Mouse (Mus musculus) midbrain, embryonic 13.5 days (tissue): ENCODE data around the gene Hmgb1. TPM values are rescaled to one million over a fixed set of nuclear protein-coding genes. Genes with fewer than 3 reads are reported as not detected.

Experiments used
- ATAC-seq: fragments of 200-750 bp; cut with Nextera tagmentation; 2 replicates; pipeline ENCODE4 v1.8.0; 2017; ENCODE audit warnings: mild to moderate bottlenecking, moderate TSS enrichment, moderate library complexity
- H3K27ac ChIP-seq: fragments of 300-500 bp; sonication (generic); 2 replicates; pipeline ENCODE4 v1.5.1; 2015; ENCODE audit warnings: inconsistent platforms, mild to moderate bottlenecking, moderate library complexity
- H3K27me3 ChIP-seq: fragments of 300-500 bp; sonication (generic); 2 replicates; pipeline ENCODE4 v1.6.1; 2015; ENCODE audit warnings: mild to moderate bottlenecking, inconsistent platforms
- H3K36me3 ChIP-seq: fragments of 300-500 bp; sonication (generic); 2 replicates; pipeline ENCODE4 v1.6.1; 2015; ENCODE audit warnings: mild to moderate bottlenecking, inconsistent platforms
- H3K4me1 ChIP-seq: fragments of 300-500 bp; sonication (generic); replicated peaks from 2 replicates; pipeline ENCODE4 v1.6.1; 2015; ENCODE audit warnings: inconsistent platforms
- H3K4me2 ChIP-seq: fragments of 300-500 bp; sonication (generic); replicated peaks from 2 replicates; pipeline ENCODE4 v1.6.1; 2015; ENCODE audit warnings: moderate library complexity, mild to moderate bottlenecking, inconsistent platforms
- H3K4me3 ChIP-seq: fragments of 300-500 bp; sonication (generic); replicated peaks from 2 replicates; pipeline ENCODE4 v1.5.1; 2015; ENCODE audit warnings: mild to moderate bottlenecking, inconsistent platforms
- H3K9ac ChIP-seq: fragments of 300-500 bp; sonication (generic); replicated peaks from 2 replicates; pipeline ENCODE4 v1.6.1; 2015; ENCODE audit warnings: mild to moderate bottlenecking, inconsistent platforms
- H3K9me3 ChIP-seq: fragments of 300-500 bp; sonication (generic); 2 replicates; pipeline ENCODE4 v1.6.1; 2016; ENCODE audit warnings: mild to moderate bottlenecking, inconsistent platforms
- WGBS: fragments of 180-500 bp; shearing (Covaris S2); methylation state at CpG from one replicate; pipeline ENCODE4 v1.1.7; 2015; 5-methylcytosine and 5-hydroxymethylcytosine counted together
- polyA plus RNA-seq: library from polyadenylated mRNA; unstranded; fragments of >200 nt; fragmentation: Nextera tagmentation; extraction: Ambion mirVana; gene quantifications from 2 replicates; pipeline ENCODE4 v1.2.1, GENCODE M21; 2015

The Hmgb1 gene
- polyA plus RNA-seq, 1 experiment from 2014 or later = 1,097 TPM

- no peaks in the 10 kb centered on the region for H3K27me3 ChIP-seq
- no peak overlapping the region for H3K4me3 ChIP-seq
- H3K9ac ChIP-seq = no peak overlapping the region
- no peak overlapping the region for H3K27ac ChIP-seq
- peaks cover 23% of the 10 kb centered on the region for H3K4me1 ChIP-seq
- 87% methylated on average over 5 of the region's 5 CpGs for WGBS
- H3K4me2 ChIP-seq = no peak overlapping the region
- no peaks in the 10 kb centered on the region for H3K9me3 ChIP-seq
- ATAC-seq = no peak
- H3K36me3 ChIP-seq = no peaks in the 10 kb centered on the region
Measured at GRCm38 (mm10) chr5:149112559-149112958, 71.7 kb downstream of the Hmgb1 start.

GRCm38 (mm10) chr5:149109220-149109619 is 75.1 kb downstream of the Hmgb1 start:
- Histone ChIP-seq H3K27ac (no peak overlapping the region), H3K9me3 (no peaks in the 10 kb centered on the region), H3K27me3 (no peaks in the 10 kb centered on the region), H3K4me3 (no peak overlapping the region), H3K4me2 (no peak overlapping the region), H3K9ac (no peak overlapping the region), H3K36me3 (no peaks in the 10 kb centered on the region), H3K4me1 (peaks cover 17% of the 10 kb centered on the region)
- 84% methylated on average over 3 of the region's 3 CpGs for WGBS
- ATAC-seq = 0 out of 2 replicates have a peak, but pooled peaks have one; percentile 24

GRCm38 (mm10) chr5:149108178-149108577 is 76.1 kb downstream of the Hmgb1 start:
- Histone ChIP-seq H3K4me1 (peaks cover 7% of the 10 kb centered on the region), H3K27me3 (no peaks in the 10 kb centered on the region), H3K4me3 (no peak overlapping the region), H3K27ac (no peak overlapping the region), H3K9me3 (no peaks in the 10 kb centered on the region), H3K36me3 (no peaks in the 10 kb centered on the region), H3K9ac (no peak overlapping the region), H3K4me2 (no peak overlapping the region)
- 88% methylated on average over 15 of the region's 15 CpGs for WGBS
- ATAC-seq = no peak

- H3K27ac ChIP-seq = no peak overlapping the region
Measured at GRCm38 (mm10) chr5:149107566-149107965, 76.7 kb downstream of the Hmgb1 start.

GRCm38 (mm10) chr5:149104096-149104725 is 80.1 kb downstream of the Hmgb1 start:
- ATAC-seq = no peak
- Histone ChIP-seq H3K4me1 (no peaks in the 10 kb centered on the region), H3K27me3 (no peaks in the 10 kb centered on the region), H3K9ac (no peak overlapping the region), H3K36me3 (no peaks in the 10 kb centered on the region), H3K4me2 (no peak overlapping the region), H3K27ac (no peak overlapping the region), H3K4me3 (no peak overlapping the region), H3K9me3 (no peaks in the 10 kb centered on the region)
- 87% methylated on average over 8 of the region's 8 CpGs for WGBS

More at GRCm38 (mm10) chr5:149107566-149107965, 76.7 kb downstream of the Hmgb1 start:
- Histone ChIP-seq H3K9me3 (no peaks in the 10 kb centered on the region), H3K9ac (no peak overlapping the region), H3K4me3 (no peak overlapping the region), H3K36me3 (no peaks in the 10 kb centered on the region), H3K27me3 (no peaks in the 10 kb centered on the region), H3K4me2 (no peak overlapping the region), H3K4me1 (peaks cover 7% of the 10 kb centered on the region)
- ATAC-seq = no peak
- WGBS = 69% methylated on average over 3 of the region's 3 CpGs

- ATAC-seq = no peak
- H3K27me3 ChIP-seq = no peaks in the 10 kb centered on the region
- no peaks in the 10 kb centered on the region for H3K9me3 ChIP-seq
- H3K36me3 ChIP-seq = no peaks in the 10 kb centered on the region
- H3K9ac ChIP-seq = no peak overlapping the region
- H3K27ac ChIP-seq = no peak overlapping the region
- H3K4me1 ChIP-seq = no peaks in the 10 kb centered on the region
- WGBS = 85% methylated on average over 6 of the region's 6 CpGs
- H3K4me3 ChIP-seq = no peak overlapping the region
- H3K4me2 ChIP-seq = no peak overlapping the region
Measured at GRCm38 (mm10) chr5:149101869-149102268, 82.4 kb downstream of the Hmgb1 start.

- Histone ChIP-seq H3K27ac (no peak overlapping the region), H3K4me1 (no peaks in the 10 kb centered on the region), H3K36me3 (no peaks in the 10 kb centered on the region), H3K9ac (no peak overlapping the region), H3K4me2 (no peak overlapping the region), H3K27me3 (no peaks in the 10 kb centered on the region), H3K4me3 (no peak overlapping the region), H3K9me3 (no peaks in the 10 kb centered on the region)
- ATAC-seq = no peak
- WGBS = 76% methylated on average over 3 of the region's 3 CpGs
Measured at GRCm38 (mm10) chr5:149100091-149100490, 84.2 kb downstream of the Hmgb1 start.

GRCm38 (mm10) chr5:149099009-149099408 is 85.3 kb downstream of the Hmgb1 start:
- no peaks in the 10 kb centered on the region for H3K9me3 ChIP-seq
- no peak for ATAC-seq
- H3K4me2 ChIP-seq = no peak overlapping the region
- no peak overlapping the region for H3K27ac ChIP-seq
- WGBS = 88% methylated on average over 1 of the region's 1 CpGs
- H3K9ac ChIP-seq = no peak overlapping the region
- no peaks in the 10 kb centered on the region for H3K27me3 ChIP-seq
- no peaks in the 10 kb centered on the region for H3K4me1 ChIP-seq
- H3K36me3 ChIP-seq = no peaks in the 10 kb centered on the region
- no peak overlapping the region for H3K4me3 ChIP-seq

- ATAC-seq = no peak
- WGBS = 86% methylated on average over 5 of the region's 5 CpGs
- no peaks in the 10 kb centered on the region for H3K36me3 ChIP-seq
- H3K27ac ChIP-seq = no peak overlapping the region
- no peak overlapping the region for H3K4me2 ChIP-seq
- no peak overlapping the region for H3K9ac ChIP-seq
- no peaks in the 10 kb centered on the region; the same call in 1 of the 2 replicates for H3K27me3 ChIP-seq
- no peak overlapping the region for H3K4me3 ChIP-seq
- H3K4me1 ChIP-seq = no peaks in the 10 kb centered on the region
- no peaks in the 10 kb centered on the region for H3K9me3 ChIP-seq
Measured at GRCm38 (mm10) chr5:149097841-149098240, 86.4 kb downstream of the Hmgb1 start.

- H3K27me3 ChIP-seq = no peaks in the 10 kb centered on the region; the same call in 1 of the 2 replicates
- H3K9me3 ChIP-seq = no peaks in the 10 kb centered on the region
- H3K9ac ChIP-seq = no peak overlapping the region
- H3K4me3 ChIP-seq = no peak overlapping the region
- H3K27ac ChIP-seq = no peak overlapping the region
- H3K4me1 ChIP-seq = no peaks in the 10 kb centered on the region
- H3K36me3 ChIP-seq = no peaks in the 10 kb centered on the region
- H3K4me2 ChIP-seq = no peak overlapping the region
- no peak for ATAC-seq
- 80% methylated on average over 11 of the region's 11 CpGs for WGBS
Measured at GRCm38 (mm10) chr5:149096284-149096683, 88.0 kb downstream of the Hmgb1 start.

GRCm38 (mm10) chr5:149092926-149093325 is 91.4 kb downstream of the Hmgb1 start:
- ATAC-seq = no peak
- H3K4me2 ChIP-seq = no peak overlapping the region
- H3K4me3 ChIP-seq = no peak overlapping the region
- WGBS = 92% methylated on average over 5 of the region's 5 CpGs
- no peak overlapping the region for H3K27ac ChIP-seq
- no peaks in the 10 kb centered on the region for H3K36me3 ChIP-seq
- H3K9ac ChIP-seq = no peak overlapping the region
- no peaks in the 10 kb centered on the region for H3K9me3 ChIP-seq
- no peaks in the 10 kb centered on the region for H3K4me1 ChIP-seq
- H3K27me3 ChIP-seq = no peaks in the 10 kb centered on the region; the same call in 1 of the 2 replicates

GRCm38 (mm10) chr5:149092526-149092925 is 91.8 kb downstream of the Hmgb1 start:
- Histone ChIP-seq H3K9me3 (no peaks in the 10 kb centered on the region), H3K9ac (no peak overlapping the region), H3K27me3 (no peaks in the 10 kb centered on the region; the same call in 1 of the 2 replicates), H3K27ac (no peak overlapping the region), H3K36me3 (no peaks in the 10 kb centered on the region), H3K4me1 (no peaks in the 10 kb centered on the region), H3K4me3 (no peak overlapping the region), H3K4me2 (no peak overlapping the region)
- WGBS = 91% methylated on average over 4 of the region's 4 CpGs
- no peak for ATAC-seq

GRCm38 (mm10) chr5:149091256-149091655 is 93.0 kb downstream of the Hmgb1 start:
- no peak for ATAC-seq
- Histone ChIP-seq H3K4me3 (no peak overlapping the region), H3K9ac (no peak overlapping the region), H3K27me3 (no peaks in the 10 kb centered on the region; the same call in 1 of the 2 replicates), H3K36me3 (no peaks in the 10 kb centered on the region), H3K4me1 (no peaks in the 10 kb centered on the region), H3K27ac (no peak overlapping the region), H3K9me3 (no peaks in the 10 kb centered on the region), H3K4me2 (no peak overlapping the region)
- 93% methylated on average over 14 of the region's 14 CpGs for WGBS
